Mouse (Mus musculus): ENCODE measurements around the gene Wrap73.

GRCm38 (mm10) chr4:154105381-154106001, 36.7 kb upstream of the Wrap73 start:
- TF ChIP-seq ZC3H11A (IDR thresholded peaks at IDR 0.05; ENCODE audit: borderline replicate concordance, low read depth, low read length), result no peak
- no peak for TF ChIP-seq MAFK (IDR thresholded peaks at IDR 0.05; ENCODE audit: insufficient read depth, low read depth, low read length)
- TF ChIP-seq CHD2 (IDR thresholded peaks at IDR 0.05; ENCODE audit: low read depth, low read length), result no peak
- TF ChIP-seq ZNF384 (IDR thresholded peaks at IDR 0.05; ENCODE audit: low read depth, low read length), result no peak
- TF ChIP-seq HCFC1 (IDR thresholded peaks at IDR 0.05; ENCODE audit: borderline replicate concordance, insufficient read depth, low read length), result no peak

All from ES-E14 (cell line).